Mouse (Mus musculus) cerebellum, postnatal 10 days (tissue): ENCODE data around the gene Kcnk15.
A peak's percentile ranks its signal among the peaks of the same experiment; 100 is the strongest.

ENCODE experiments used
- DNase-seq, 2 experiments: peaks; one replicate each; pipeline ENCODE4 v3.0.0; 2021; ENCODE audit warnings: mixed read lengths in 2 of 2

Gene Kcnk15

GRCm38 (mm10) chr2:163876830-163877498 is 23.5 kb downstream of the Kcnk15 start:
- DNase-seq = no peak

GRCm38 (mm10) chr2:163880891-163881290 is 27.4 kb downstream of the Kcnk15 start:
- peak; percentile 84 to 85 for DNase-seq

GRCm38 (mm10) chr2:163882859-163883652 is 29.6 kb downstream of the Kcnk15 start:
- no peak for DNase-seq

GRCm38 (mm10) chr2:163889411-163889810 is 36.0 kb downstream of the Kcnk15 start:
- DNase-seq = no peak

GRCm38 (mm10) chr2:163890586-163890985 is 37.1 kb downstream of the Kcnk15 start:
- DNase-seq = no peak

- peak in 1 of 2 experiments; percentile 25 for DNase-seq
Measured at GRCm38 (mm10) chr2:163891271-163891670, 37.8 kb downstream of the Kcnk15 start.

- DNase-seq = peak in 1 of 2 experiments; percentile 47
Measured at GRCm38 (mm10) chr2:163893446-163894370, 40.3 kb downstream of the Kcnk15 start.

GRCm38 (mm10) chr2:163895156-163895555 is 41.7 kb downstream of the Kcnk15 start:
- no peak for DNase-seq

GRCm38 (mm10) chr2:163897026-163897425 is 43.6 kb downstream of the Kcnk15 start:
- peak; percentile 36 for DNase-seq

GRCm38 (mm10) chr2:163897988-163898535 is 44.6 kb downstream of the Kcnk15 start:
- peak; percentile 64 to 65 for DNase-seq

- DNase-seq = peak; percentile 66 to 70
Measured at GRCm38 (mm10) chr2:163899910-163900411, 46.5 kb downstream of the Kcnk15 start.

- no peak for DNase-seq
Measured at GRCm38 (mm10) chr2:163901043-163901442, 47.6 kb downstream of the Kcnk15 start.

- peak in 1 of 2 experiments; percentile 34 for DNase-seq
Measured at GRCm38 (mm10) chr2:163902448-163902847, 49.0 kb downstream of the Kcnk15 start.

GRCm38 (mm10) chr2:163903461-163903860 is 50.0 kb downstream of the Kcnk15 start:
- peak; percentile 77 to 81 for DNase-seq

GRCm38 (mm10) chr2:163904323-163904722 is 50.9 kb downstream of the Kcnk15 start:
- peak; percentile 75 to 83 for DNase-seq

- DNase-seq = no peak
Measured at GRCm38 (mm10) chr2:163907131-163907530, 53.7 kb downstream of the Kcnk15 start.
